Mouse (Mus musculus) spleen, adult 2 months (tissue): Measurements from ENCODE around the gene Espn. TPM values are rescaled to one million over a fixed set of nuclear protein-coding genes. Genes with fewer than 3 reads are reported as not detected.

ENCODE experiments used
- DNase-seq, 2 experiments: peaks; one replicate each; pipeline versions ENCODE4 v3.0.0 to v3.0.0-alpha.2; 2012 to 2021; ENCODE audit warnings: low spot score in 2 of 2, low read depth in 1 of 2
- H3K27ac ChIP-seq: fragments of 200-500 bp; 2 replicates; pipeline ENCODE4 v1.5.1; 2012; ENCODE audit warnings: low read length, inconsistent platforms; ENCODE audit not compliant: insufficient read depth
- H3K27me3 ChIP-seq: fragments of 200-500 bp; 2 replicates; pipeline ENCODE4 v1.6.1; 2012; ENCODE audit warnings: mild to moderate bottlenecking, moderate library complexity, low read length, inconsistent platforms; ENCODE audit not compliant: control insufficient read depth, insufficient read depth
- H3K36me3 ChIP-seq: fragments of 200-500 bp; 2 replicates; pipeline ENCODE4 v1.6.1; 2012; ENCODE audit warnings: mild to moderate bottlenecking, low read length, inconsistent platforms; ENCODE audit not compliant: control insufficient read depth, insufficient read depth
- H3K4me1 ChIP-seq: fragments of 200-500 bp; 2 replicates; pipeline ENCODE4 v1.6.1; 2011; ENCODE audit warnings: inconsistent platforms; ENCODE audit not compliant: control insufficient read depth, insufficient read depth, insufficient read length
- H3K4me3 ChIP-seq: fragments of 200-500 bp; 2 replicates; pipeline ENCODE4 v1.5.1; 2011; ENCODE audit warnings: mild to moderate bottlenecking, inconsistent platforms; ENCODE audit not compliant: insufficient read depth, insufficient read length; ENCODE audit errors: extremely low read depth
- CTCF ChIP-seq: fragments of 200-500 bp; IDR thresholded peaks from 2 replicates; pipeline ENCODE4 v1.5.1; 2011; ENCODE audit warnings: mild to moderate bottlenecking, inconsistent platforms; ENCODE audit not compliant: insufficient read depth, insufficient read length, insufficient replicate concordance; ENCODE audit errors: extremely low read depth
- POLR2A ChIP-seq: fragments of 200-500 bp; IDR thresholded peaks from 2 replicates; pipeline ENCODE4 v1.6.1; 2011; ENCODE audit warnings: low read depth, low read length, inconsistent platforms
- WGBS: fragments of 180-500 bp; shearing (Covaris S2); methylation state at CpG from one replicate; pipeline ENCODE4 v1.1.7; 2018; 5-methylcytosine and 5-hydroxymethylcytosine counted together
- polyA plus RNA-seq: library from polyadenylated mRNA; depleted of rRNA; stranded (reverse); fragments of >200 nt; gene quantifications from 2 replicates; pipeline ENCODE4 v1.2.3, GENCODE M21; 2012; rRNA removed

Espn gene
- polyA plus RNA-seq: 2.1 and 2.7 TPM in 2 replicates

DNA sequence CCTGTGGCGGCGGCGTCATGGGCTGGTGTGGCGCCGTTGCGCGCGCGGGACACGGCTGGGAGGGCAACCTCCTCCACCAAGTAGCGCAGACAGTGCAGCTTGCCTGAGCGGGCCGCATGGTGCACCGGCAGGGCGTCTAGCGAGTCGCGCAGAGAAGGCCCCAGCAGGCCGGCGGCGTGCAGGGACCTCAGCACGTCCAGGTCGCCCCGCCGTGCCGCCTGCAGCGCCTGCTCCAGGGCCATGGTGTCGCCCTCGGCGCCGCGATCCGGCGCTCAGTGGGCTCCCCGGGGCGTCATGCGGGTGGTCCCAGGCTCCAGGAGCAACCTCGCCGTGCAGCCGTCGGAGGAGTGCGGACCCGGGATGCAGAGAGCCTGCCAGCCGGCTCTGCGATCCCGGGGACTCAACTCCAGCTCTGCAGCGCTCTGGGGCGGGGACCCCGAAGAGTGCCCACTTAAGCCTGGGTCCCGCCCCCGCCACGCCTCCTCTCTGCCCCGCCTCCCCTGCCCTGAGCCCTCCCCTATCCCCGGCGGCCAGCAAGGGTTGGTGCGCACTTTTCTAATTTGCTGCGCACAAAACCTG is at the start of gene Espn:
Espn (minus strand) TSS at position 406 of the 579 bp plus-strand sequence.
- WGBS: 2% methylated on average over 54 of the region's 57 CpGs
- H3K4me1 ChIP-seq: peaks cover 5% of the 10 kb centered on the region
- H3K27me3 ChIP-seq: peaks cover 8% of the 10 kb centered on the region
- H3K36me3 ChIP-seq: no peaks in the 10 kb centered on the region
- peak in 1 of 2 experiments; percentile 26 for DNase-seq
- H3K27ac ChIP-seq: no peak within 1 kb of the TSS
- peak within 1 kb of the TSS; percentile 39; the same call in 1 of the 2 replicates for H3K4me3 ChIP-seq
- TF ChIP-seq CTCF (no peak), POLR2A (no peak)

DNA sequence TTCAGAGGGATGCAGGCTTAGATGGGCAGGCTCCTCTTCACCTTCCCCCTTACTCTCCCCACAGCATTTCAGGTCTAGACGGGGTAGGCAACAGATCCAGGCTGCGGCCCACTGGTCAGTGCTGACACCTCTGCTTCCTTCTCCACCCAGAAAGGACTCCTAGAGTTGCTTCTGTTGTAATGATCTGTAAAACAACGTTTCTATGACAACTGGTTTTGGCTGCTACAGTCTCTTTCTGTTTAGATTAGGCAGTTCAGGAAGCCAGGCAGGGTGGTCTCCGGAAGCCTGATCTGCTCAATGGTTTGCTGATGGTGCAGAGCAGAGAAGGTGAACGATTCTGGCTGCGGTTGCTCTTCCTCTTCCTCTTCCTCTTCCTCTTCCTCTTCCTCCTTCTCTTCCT is 49.3 kb upstream of the Espn start:
- Histone ChIP-seq H3K4me3 (no peak overlapping the region), H3K27me3 (no peaks in the 10 kb centered on the region), H3K36me3 (no peaks in the 10 kb centered on the region), H3K4me1 (peaks cover 47% of the 10 kb centered on the region; the same call in 1 of the 2 replicates), H3K27ac (peak overlapping the region; percentile 31)
- TF ChIP-seq CTCF (no peak), POLR2A (no peak)
- 6% methylated on average over 6 of the region's 6 CpGs for whole genome bisulfite sequencing
- DNase-seq: peak in 1 of 2 experiments; percentile 32

GRCm38 (mm10) chr4:152199617-152200016 is 47.4 kb upstream of the Espn start:
- H3K4me3 ChIP-seq: no peak overlapping the region
- no peak for DNase-seq
- TF ChIP-seq CTCF (no peak), POLR2A (no peak)
- peaks cover 42% of the 10 kb centered on the region for H3K4me1 ChIP-seq
- H3K27me3 ChIP-seq: no peaks in the 10 kb centered on the region
- 14% methylated on average over 1 of the region's 1 CpGs for WGBS
- H3K36me3 ChIP-seq: no peaks in the 10 kb centered on the region
- no peak overlapping the region for H3K27ac ChIP-seq

DNA sequence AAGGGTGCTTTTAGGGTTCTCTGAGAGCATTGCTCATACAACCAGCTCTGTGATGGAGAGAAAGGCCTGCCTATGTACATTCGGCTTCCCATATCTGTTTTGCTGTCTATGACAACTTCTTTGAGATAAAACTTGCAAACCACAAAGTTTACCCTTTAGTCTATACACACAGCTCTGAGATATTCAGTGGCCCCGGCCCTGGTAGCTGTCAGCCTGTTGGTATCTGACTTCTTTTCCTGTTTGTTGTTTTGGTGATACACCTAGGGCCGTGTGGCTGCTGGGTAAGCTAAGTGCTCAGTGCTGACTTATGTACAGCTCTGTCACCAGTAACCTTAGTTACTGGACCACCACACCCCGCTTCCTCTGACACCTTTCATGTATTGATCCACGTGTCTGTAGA is 45.4 kb upstream of the Espn start:
- Histone ChIP-seq H3K4me3 (no peak overlapping the region), H3K4me1 (peaks cover 36% of the 10 kb centered on the region), H3K27me3 (no peaks in the 10 kb centered on the region), H3K27ac (no peak overlapping the region; the same call in 1 of the 2 replicates), H3K36me3 (no peaks in the 10 kb centered on the region)
- no peak for TF ChIP-seq CTCF
- no peak for TF ChIP-seq POLR2A
- no peak for DNase-seq
- WGBS: 57% methylated on average over 5 of the region's 5 CpGs

DNA sequence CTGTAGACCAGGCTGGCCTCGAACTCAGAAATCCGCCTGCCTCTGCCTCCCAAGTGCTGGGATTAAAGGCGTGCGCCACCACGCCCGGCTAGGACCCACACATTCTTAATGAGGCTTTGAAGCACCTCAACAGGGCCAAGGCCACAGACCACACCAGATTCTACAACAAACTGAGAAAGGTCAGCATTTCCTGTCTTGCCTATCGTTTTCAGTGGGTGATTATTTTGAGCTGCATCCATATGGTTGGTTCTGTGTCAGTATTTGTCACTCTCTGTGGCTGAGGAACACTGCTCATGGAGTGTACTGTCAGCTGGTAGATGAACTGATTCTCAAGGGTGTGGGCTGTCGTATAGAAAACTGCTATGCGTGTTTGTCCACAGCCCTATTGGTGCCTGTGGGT is 44.1 kb upstream of the Espn start:
- Histone ChIP-seq H3K4me1 (peaks cover 24% of the 10 kb centered on the region), H3K27me3 (no peaks in the 10 kb centered on the region), H3K4me3 (no peak overlapping the region), H3K36me3 (no peaks in the 10 kb centered on the region), H3K27ac (no peak overlapping the region)
- 87% methylated on average over 9 of the region's 9 CpGs for WGBS
- TF ChIP-seq POLR2A: no peak
- no peak for TF ChIP-seq CTCF
- no peak for DNase-seq

DNA sequence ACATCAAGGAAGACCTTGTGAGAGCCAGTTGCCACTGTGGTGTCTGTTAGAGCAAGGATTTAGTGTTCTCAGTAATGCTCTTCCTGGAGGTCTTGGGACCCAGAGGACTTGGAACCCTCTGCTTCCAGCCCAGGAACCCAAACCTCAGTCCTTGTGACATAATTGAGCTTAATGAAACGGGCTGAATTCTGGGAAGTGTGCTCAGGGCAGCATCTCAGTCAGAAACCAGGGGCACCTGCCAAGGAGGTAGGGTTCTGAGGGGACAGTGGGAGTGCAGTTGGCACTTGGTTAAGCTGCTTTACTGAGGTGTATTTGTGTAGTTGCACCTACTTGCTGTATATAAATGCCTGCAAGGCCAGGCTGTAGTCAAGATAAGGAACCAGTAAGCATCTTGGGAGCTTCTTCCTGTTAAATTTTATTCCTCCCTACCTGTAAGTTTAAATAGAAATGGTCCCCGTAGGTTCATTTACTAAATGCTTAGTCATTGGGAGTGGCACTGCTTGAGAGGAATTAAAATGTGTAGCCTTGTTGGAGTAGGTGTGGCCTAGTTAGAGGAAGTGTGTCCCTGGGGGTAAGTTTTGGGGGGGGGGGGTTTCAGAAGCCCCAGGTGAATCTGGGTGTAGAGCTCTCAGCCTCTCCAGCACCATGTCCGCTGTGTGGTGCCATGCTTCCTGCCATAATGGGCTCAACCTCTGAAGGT is 42.5 kb upstream of the Espn start:
- Histone ChIP-seq H3K4me1 (peaks cover 15% of the 10 kb centered on the region), H3K27ac (no peak overlapping the region)
- no peak for DNase-seq

GRCm38 (mm10) chr4:152192569-152192968 is 40.4 kb upstream of the Espn start:
- no peak overlapping the region for H3K27ac ChIP-seq
- TF ChIP-seq POLR2A (no peak), CTCF (no peak)
- H3K27me3 ChIP-seq: no peaks in the 10 kb centered on the region
- H3K4me1 ChIP-seq: peaks cover 16% of the 10 kb centered on the region
- 86% methylated on average over 4 of the region's 4 CpGs for WGBS
- H3K36me3 ChIP-seq: no peaks in the 10 kb centered on the region
- DNase-seq: no peak
- H3K4me3 ChIP-seq: no peak overlapping the region

More for the DNA sequence above, 42.5 kb upstream of the Espn start:
- H3K36me3 ChIP-seq: no peaks in the 10 kb centered on the region
- no peaks in the 10 kb centered on the region for H3K27me3 ChIP-seq
- WGBS: 83% methylated on average over 3 of the region's 3 CpGs
- H3K4me3 ChIP-seq: no peak overlapping the region
- TF ChIP-seq CTCF (no peak), POLR2A (no peak)
